Mouse (Mus musculus) liver, embryonic 11.5 days (tissue): ENCODE data around the gene Nkain1. TPM values are rescaled to one million over a fixed set of nuclear protein-coding genes. Genes with fewer than 3 reads are reported as not detected.

Experiments
- ATAC-seq: fragments of 200-750 bp; cut with Nextera tagmentation; replicated peaks from 2 replicates; pipeline ENCODE4 v1.8.0; 2017; ENCODE audit warnings: moderate number of reproducible peaks, mild to moderate bottlenecking, moderate TSS enrichment, moderate library complexity; ENCODE audit not compliant: low FRiP score
- DNase-seq: peaks from one replicate; pipeline ENCODE4 v3.0.0-alpha.2; 2017; ENCODE audit warnings: low spot score
- H3K27ac ChIP-seq: fragments of 300-500 bp; sonication (generic); 2 replicates; pipeline ENCODE4 v1.5.1; 2014; ENCODE audit warnings: mild to moderate bottlenecking, low read depth, low read length, control low read depth
- H3K27me3 ChIP-seq: fragments of 300-500 bp; sonication (generic); replicated peaks from 2 replicates; pipeline ENCODE4 v1.6.1; 2014; ENCODE audit warnings: low read length, mixed read lengths; ENCODE audit not compliant: control insufficient read depth, insufficient read depth
- H3K36me3 ChIP-seq: fragments of 300-500 bp; sonication (generic); 2 replicates; pipeline ENCODE4 v1.6.1; 2014; ENCODE audit warnings: mild to moderate bottlenecking, low read length, moderate library complexity, mixed read lengths; ENCODE audit not compliant: control insufficient read depth, insufficient read depth
- H3K4me1 ChIP-seq: fragments of 300-500 bp; sonication (generic); replicated peaks from 2 replicates; pipeline ENCODE4 v1.6.1; 2014; ENCODE audit warnings: low read length, mixed read lengths; ENCODE audit not compliant: control insufficient read depth, insufficient read depth
- H3K4me2 ChIP-seq: fragments of 300-500 bp; sonication (generic); 2 replicates; pipeline ENCODE4 v1.6.1; 2014; ENCODE audit warnings: mild to moderate bottlenecking, control low read depth, moderate library complexity
- H3K4me3 ChIP-seq: fragments of 300-500 bp; sonication (generic); 2 replicates; pipeline ENCODE4 v1.5.1; 2014; ENCODE audit warnings: low read depth, low read length, control low read depth
- H3K9ac ChIP-seq: fragments of 300-500 bp; sonication (generic); 2 replicates; pipeline ENCODE4 v1.6.1; 2014; ENCODE audit warnings: low read depth, low read length, control low read depth
- H3K9me3 ChIP-seq: fragments of 300-500 bp; sonication (generic); 2 replicates; pipeline ENCODE4 v1.6.1; 2016; ENCODE audit warnings: low read length, inconsistent platforms, mixed read lengths; ENCODE audit not compliant: control insufficient read depth
- WGBS: fragments of 180-500 bp; shearing (Covaris S2); extraction: QIAGEN DNeasy Blood & Tissue Kit; methylation state at CpG from one replicate; pipeline ENCODE4 v1.1.7; 2014; 5-methylcytosine and 5-hydroxymethylcytosine counted together
- polyA plus RNA-seq: library from polyadenylated mRNA; unstranded; fragments of >200 nt; fragmentation: Nextera tagmentation; extraction: Ambion mirVana; gene quantifications from 2 replicates; pipeline ENCODE4 v1.2.1, GENCODE M21; 2014

Gene Nkain1
- polyA plus RNA-seq, 1 experiment from 2014 or later = 1.8 TPM

DNA sequence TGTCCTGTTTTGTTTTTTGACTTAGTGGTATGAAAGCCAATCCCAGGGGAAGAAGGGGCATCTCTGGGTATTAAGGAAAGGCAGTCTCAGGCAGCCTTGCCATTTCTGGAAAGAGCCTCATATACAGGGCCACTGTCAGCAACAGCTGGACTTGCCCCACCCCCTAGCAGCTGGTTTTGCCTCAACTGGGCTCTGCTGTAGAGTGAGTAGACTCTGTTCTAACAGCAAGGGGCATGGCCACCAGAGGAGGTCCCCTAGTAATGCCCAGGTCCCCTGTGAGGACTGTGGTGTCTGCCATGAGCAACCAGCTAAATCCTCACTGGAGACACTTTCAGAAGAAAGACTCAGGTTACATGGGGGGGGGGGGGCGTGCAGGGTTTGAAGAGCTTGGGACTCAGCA, 17.0 kb downstream of the Nkain1 start:
- Histone ChIP-seq H3K4me1 (peaks cover 13% of the 10 kb centered on the region), H3K9ac (no peak overlapping the region), H3K4me2 (no peak overlapping the region), H3K36me3 (no peaks in the 10 kb centered on the region), H3K4me3 (no peak overlapping the region), H3K9me3 (no peaks in the 10 kb centered on the region), H3K27me3 (no peaks in the 10 kb centered on the region), H3K27ac (no peak overlapping the region)
- ATAC-seq (no peak), DNase-seq (no peak)
- WGBS = no CpG with 5 or more reads among the region's 1 CpGs

DNA sequence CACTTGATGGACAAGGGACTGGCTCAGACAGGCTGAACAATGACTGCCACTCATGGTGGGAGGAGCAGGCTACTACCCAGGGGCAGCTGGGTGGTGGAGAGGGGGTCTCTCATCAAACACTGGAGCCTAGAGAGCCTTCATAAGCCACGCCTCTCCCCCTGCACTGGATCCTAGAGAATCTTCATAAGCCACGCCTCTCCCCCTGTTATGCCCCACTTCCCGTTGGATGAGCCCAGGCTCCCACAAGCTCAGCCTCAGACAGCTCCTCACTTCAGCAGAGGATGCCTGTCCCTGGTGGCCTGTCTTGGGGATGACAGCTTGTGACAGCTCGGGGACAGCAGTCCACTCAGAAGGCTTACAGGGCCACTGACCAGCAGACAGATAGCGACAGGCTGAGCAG, 17.7 kb downstream of the Nkain1 start:
- Histone ChIP-seq H3K9ac (no peak overlapping the region), H3K4me2 (no peak overlapping the region), H3K36me3 (no peaks in the 10 kb centered on the region), H3K4me1 (peaks cover 12% of the 10 kb centered on the region), H3K4me3 (no peak overlapping the region), H3K9me3 (no peaks in the 10 kb centered on the region), H3K27ac (no peak overlapping the region), H3K27me3 (no peaks in the 10 kb centered on the region)
- DNase-seq (no peak), ATAC-seq (no peak)
- 57% methylated on average over 5 of the region's 5 CpGs for WGBS

DNA sequence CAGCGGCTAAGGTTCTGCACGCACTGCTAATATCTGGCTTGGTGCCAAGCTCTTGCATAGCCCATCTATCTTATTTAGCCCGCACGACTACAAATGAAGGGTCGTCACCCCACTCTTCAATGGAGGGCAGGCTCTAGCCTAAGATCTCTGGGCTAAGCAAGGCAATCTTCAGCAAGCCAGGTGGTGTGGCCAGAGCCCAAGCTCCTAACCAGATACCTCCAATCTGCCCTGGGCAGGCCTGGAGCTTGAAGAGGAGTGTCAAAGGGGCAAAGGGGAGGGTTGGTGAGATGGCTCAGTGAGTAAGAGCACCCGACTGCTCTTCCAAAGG, 20.9 kb downstream of the Nkain1 start:
- no peak for ATAC-seq
- 46% methylated on average over 6 of the region's 6 CpGs for WGBS

DNA sequence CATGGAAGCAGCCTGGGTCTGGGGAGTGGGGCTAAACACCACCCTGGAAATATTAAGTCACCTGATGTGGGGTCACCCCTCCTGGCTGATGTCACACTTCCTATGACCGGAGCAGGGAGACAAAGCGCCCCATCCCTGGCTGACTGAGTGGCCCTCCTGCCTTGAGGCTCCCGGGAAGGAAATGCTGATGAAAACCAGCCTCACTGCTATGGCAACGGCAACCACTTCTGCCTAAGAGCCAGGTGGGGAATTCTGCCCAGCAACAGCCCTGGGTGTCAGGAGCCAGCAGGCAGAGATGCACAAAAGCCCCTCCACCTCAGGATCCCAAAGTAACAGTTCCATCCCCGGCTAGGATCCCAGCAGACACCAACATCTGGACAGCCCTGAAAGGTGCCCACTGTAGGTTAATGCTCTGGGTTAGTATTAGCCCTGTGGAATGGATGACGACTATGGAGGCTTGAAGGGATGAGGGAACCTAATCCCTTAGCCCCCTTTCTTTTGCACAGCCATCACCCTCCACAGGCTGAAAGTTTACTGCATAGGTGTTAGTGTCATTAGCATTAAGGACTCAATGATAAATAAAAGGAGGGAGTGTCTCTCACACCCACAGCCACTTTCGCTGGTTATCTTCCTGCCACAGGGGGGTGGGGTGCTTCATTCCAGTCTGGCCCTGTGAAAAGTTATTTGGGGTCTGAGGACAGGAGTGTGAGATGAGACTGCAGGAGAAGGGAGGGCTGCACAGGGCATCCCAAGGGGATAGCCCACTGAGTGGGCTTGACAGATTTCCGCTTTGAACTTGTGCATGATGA, 21.5 kb downstream of the Nkain1 start:
- Histone ChIP-seq H3K27me3 (no peaks in the 10 kb centered on the region), H3K9me3 (no peaks in the 10 kb centered on the region), H3K9ac (no peak overlapping the region), H3K4me2 (no peak overlapping the region), H3K27ac (no peak overlapping the region), H3K36me3 (no peaks in the 10 kb centered on the region), H3K4me1 (peaks cover 8% of the 10 kb centered on the region), H3K4me3 (no peak overlapping the region)
- ATAC-seq = peak; percentile 23; the same call in 1 of the 2 replicates
- no peak for DNase-seq
- 38% methylated on average over 8 of the region's 8 CpGs for WGBS

More for the DNA sequence above, 20.9 kb downstream of the Nkain1 start:
- H3K27ac ChIP-seq = no peak overlapping the region
- H3K27me3 ChIP-seq = no peaks in the 10 kb centered on the region
- H3K4me3 ChIP-seq = no peak overlapping the region
- H3K36me3 ChIP-seq = no peaks in the 10 kb centered on the region
- H3K9ac ChIP-seq = no peak overlapping the region
- H3K4me2 ChIP-seq = no peak overlapping the region
- no peaks in the 10 kb centered on the region for H3K9me3 ChIP-seq
- peaks cover 8% of the 10 kb centered on the region for H3K4me1 ChIP-seq
- DNase-seq = no peak

DNA sequence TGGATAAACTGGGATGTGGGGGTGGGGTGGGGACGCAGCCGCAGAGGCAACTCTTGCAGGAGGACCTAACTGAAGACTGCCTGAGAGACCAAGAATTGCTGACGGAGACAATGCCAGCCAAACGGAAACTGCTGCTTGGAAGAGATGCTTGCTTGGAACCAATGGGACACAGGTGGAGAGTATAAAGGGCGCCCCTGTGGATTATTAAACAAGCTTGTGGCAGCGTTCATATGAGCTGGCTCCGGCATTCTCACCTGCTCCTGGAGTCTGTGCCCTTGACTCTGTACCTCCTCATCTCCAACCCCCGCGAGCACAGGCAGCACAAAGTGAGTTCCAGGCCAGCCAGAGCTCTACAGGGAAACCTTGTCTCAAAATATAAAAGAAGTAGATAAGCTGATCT, 23.5 kb downstream of the Nkain1 start:
- H3K27me3 ChIP-seq = no peaks in the 10 kb centered on the region
- no peaks in the 10 kb centered on the region for H3K9me3 ChIP-seq
- peaks cover 8% of the 10 kb centered on the region for H3K4me1 ChIP-seq
- ATAC-seq = no peak
- H3K4me2 ChIP-seq = no peak overlapping the region
- DNase-seq = no peak
- 79% methylated on average over 9 of the region's 9 CpGs for WGBS
- H3K36me3 ChIP-seq = no peaks in the 10 kb centered on the region
- H3K27ac ChIP-seq = no peak overlapping the region
- no peak overlapping the region for H3K4me3 ChIP-seq
- no peak overlapping the region for H3K9ac ChIP-seq

DNA sequence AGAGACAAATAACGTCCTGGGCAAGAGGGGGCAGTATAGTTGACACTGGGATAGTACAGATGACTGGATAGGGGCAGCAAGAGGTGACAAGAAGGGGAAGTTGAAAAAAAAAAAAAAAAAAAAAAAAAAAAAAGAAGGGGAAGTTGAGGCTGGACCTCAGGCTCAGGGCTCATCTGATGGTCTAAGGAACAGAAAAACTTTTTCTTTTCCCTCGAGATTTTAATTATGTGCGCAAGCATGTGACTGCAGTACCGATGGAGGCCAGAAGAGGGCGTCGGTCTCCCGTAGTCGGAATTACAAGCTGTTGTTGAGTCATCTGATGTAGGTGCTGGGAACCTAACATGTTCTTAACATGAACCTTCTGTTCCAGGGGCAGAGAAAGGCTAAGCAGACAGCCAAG, 24.8 kb downstream of the Nkain1 start:
- peaks cover 8% of the 10 kb centered on the region for H3K4me1 ChIP-seq
- no peak overlapping the region for H3K4me2 ChIP-seq
- H3K9me3 ChIP-seq = no peaks in the 10 kb centered on the region
- no peaks in the 10 kb centered on the region for H3K36me3 ChIP-seq
- H3K27me3 ChIP-seq = no peaks in the 10 kb centered on the region
- 76% methylated on average over 8 of the region's 8 CpGs for WGBS
- H3K9ac ChIP-seq = no peak overlapping the region
- DNase-seq (no peak), ATAC-seq (no peak)
- no peak overlapping the region for H3K4me3 ChIP-seq
- no peak overlapping the region for H3K27ac ChIP-seq

DNA sequence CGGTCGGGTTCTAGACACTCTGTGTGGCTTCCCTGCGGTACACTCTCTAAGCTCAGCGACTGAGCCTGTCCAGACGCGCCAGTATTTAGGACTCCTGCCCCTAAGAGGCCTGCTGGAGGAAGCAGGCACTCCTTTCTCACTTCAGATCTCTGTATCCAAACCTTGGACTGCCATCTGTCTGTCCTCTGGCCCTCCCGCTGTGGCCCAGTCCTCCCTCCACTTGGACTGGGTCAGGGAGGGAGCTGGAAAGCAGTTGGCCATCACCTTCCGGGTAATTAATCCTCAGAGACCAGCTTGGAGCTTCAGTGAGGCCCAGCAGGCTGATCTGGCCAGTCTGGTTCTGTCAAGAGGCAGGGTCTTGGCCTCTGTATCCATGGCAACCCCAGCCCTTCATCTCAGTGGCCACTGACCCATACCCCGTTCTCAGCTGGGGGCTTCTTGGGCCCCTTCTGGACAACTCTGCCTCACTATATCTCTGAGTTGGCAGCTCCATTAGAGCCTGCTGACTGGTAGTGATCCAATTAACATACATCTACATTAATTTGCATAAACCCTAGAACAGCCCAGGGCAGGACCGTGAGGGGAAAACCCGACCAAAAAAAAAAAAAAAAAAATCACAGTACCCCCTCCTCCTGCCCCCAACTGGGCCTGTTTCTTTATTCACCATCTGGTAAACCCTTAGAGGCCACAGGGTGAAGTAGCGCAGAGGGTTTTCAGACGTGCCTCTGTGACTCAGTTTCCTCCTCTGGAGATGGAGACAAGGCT, 27.0 kb downstream of the Nkain1 start:
- no peaks in the 10 kb centered on the region for H3K27me3 ChIP-seq
- H3K9ac ChIP-seq = no peak overlapping the region
- ATAC-seq (no peak), DNase-seq (no peak)
- H3K4me3 ChIP-seq = no peak overlapping the region
- H3K27ac ChIP-seq = no peak overlapping the region
- WGBS = 31% methylated on average over 13 of the region's 13 CpGs
- H3K36me3 ChIP-seq = no peaks in the 10 kb centered on the region
- H3K9me3 ChIP-seq = no peaks in the 10 kb centered on the region
- H3K4me2 ChIP-seq = no peak overlapping the region
- no peaks in the 10 kb centered on the region for H3K4me1 ChIP-seq

- no peaks in the 10 kb centered on the region for H3K27me3 ChIP-seq
- no peak overlapping the region for H3K4me3 ChIP-seq
- DNase-seq (no peak), ATAC-seq (no peak)
- H3K4me1 ChIP-seq = no peaks in the 10 kb centered on the region
- no peak overlapping the region for H3K4me2 ChIP-seq
- no peak overlapping the region for H3K9ac ChIP-seq
- no peaks in the 10 kb centered on the region for H3K9me3 ChIP-seq
- 73% methylated on average over 9 of the region's 9 CpGs for WGBS
- no peaks in the 10 kb centered on the region for H3K36me3 ChIP-seq
- H3K27ac ChIP-seq = no peak overlapping the region
These were observed 29.6 kb downstream of the Nkain1 start for GRCm38 (mm10) chr4:130544392-130544791.

DNA sequence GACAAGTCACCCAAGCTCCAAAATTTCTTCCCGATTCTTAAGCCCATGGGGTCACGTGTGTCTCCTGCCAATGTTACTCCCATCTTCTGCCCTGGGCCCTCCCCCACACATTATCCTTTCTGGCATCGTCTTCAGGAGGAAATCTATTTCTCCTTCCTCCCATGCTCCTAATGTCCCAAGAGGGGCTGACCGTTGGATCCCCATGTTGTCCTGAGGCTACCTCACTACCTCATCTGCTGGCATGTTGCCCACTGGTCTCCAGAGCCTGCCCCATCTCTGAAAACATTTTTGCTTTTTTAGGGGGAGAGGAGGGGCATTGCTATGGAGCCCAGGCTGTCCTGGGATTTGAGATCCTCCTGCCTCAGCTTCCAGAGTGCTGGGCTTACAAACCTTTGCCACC, 30.9 kb downstream of the Nkain1 start:
- Histone ChIP-seq H3K9ac (no peak overlapping the region), H3K4me1 (no peaks in the 10 kb centered on the region), H3K9me3 (no peaks in the 10 kb centered on the region), H3K27me3 (no peaks in the 10 kb centered on the region), H3K36me3 (no peaks in the 10 kb centered on the region), H3K4me2 (no peak overlapping the region), H3K4me3 (no peak overlapping the region), H3K27ac (no peak overlapping the region)
- WGBS = 77% methylated on average over 4 of the region's 4 CpGs
- ATAC-seq (no peak), DNase-seq (no peak)
